Mouse (Mus musculus): ENCODE measurements around the gene Slc25a33. TPM values are rescaled to one million over a fixed set of nuclear protein-coding genes. Genes with fewer than 3 reads are reported as not detected.
A peak's percentile ranks its signal among the peaks of the same experiment; 100 is the strongest.

The Slc25a33 gene
- polyA plus RNA-seq, 1 experiment from 2014 or later = 53.2 TPM

GRCm38 (mm10) chr4:149710510-149710909 is 63.6 kb downstream of the Slc25a33 start:
- TF ChIP-seq CTCF (IDR thresholded peaks at IDR 0.05; ENCODE audit: low read depth) (peak; percentile 92), EP300 (IDR thresholded peaks at IDR 0.05; ENCODE audit: low read depth) (no peak)
- DNase-seq (peak; percentile 69), ATAC-seq (peak; percentile 74)
- 13% methylated on average over 5 of the region's 5 CpGs for WGBS (ENCODE audit: insufficient replicate concordance)
- H3K36me3 ChIP-seq (replicated peaks; ENCODE audit: insufficient read depth, low read length) = no peaks in the 10 kb centered on the region
- no peak overlapping the region for H3K27ac ChIP-seq (ENCODE audit: low read depth)
- no peak overlapping the region for H3K9ac ChIP-seq (replicated peaks)
- H3K27me3 ChIP-seq (ENCODE audit: insufficient read depth, low read length) = no peaks in the 10 kb centered on the region
- H3K9me3 ChIP-seq (ENCODE audit: low read length) = no peaks in the 10 kb centered on the region
- no peak overlapping the region for H3K4me2 ChIP-seq (ENCODE audit: low read depth, low read length)
- H3K4me3 ChIP-seq (ENCODE audit: low read depth, low read length) = no peak overlapping the region
- no peaks in the 10 kb centered on the region for H3K4me1 ChIP-seq (ENCODE audit: insufficient read depth)

- 62% methylated on average over 8 of the region's 8 CpGs for WGBS (ENCODE audit: insufficient replicate concordance)
- no peaks in the 10 kb centered on the region for H3K36me3 ChIP-seq (replicated peaks; ENCODE audit: insufficient read depth, low read length)
- H3K27ac ChIP-seq (ENCODE audit: low read depth) = no peak overlapping the region; the same call in 1 of the 2 replicates
- ATAC-seq = no peak
- DNase-seq = no peak
- H3K4me2 ChIP-seq (ENCODE audit: low read depth, low read length) = no peak overlapping the region
- H3K4me3 ChIP-seq (ENCODE audit: low read depth, low read length) = no peak overlapping the region
- H3K9ac ChIP-seq (replicated peaks) = no peak overlapping the region
- H3K4me1 ChIP-seq (ENCODE audit: insufficient read depth) = peaks cover 11% of the 10 kb centered on the region; the same call in 1 of the 2 replicates
- H3K27me3 ChIP-seq (ENCODE audit: insufficient read depth, low read length) = no peaks in the 10 kb centered on the region
- no peak for TF ChIP-seq CTCF (IDR thresholded peaks at IDR 0.05; ENCODE audit: low read depth)
- no peak for TF ChIP-seq EP300 (IDR thresholded peaks at IDR 0.05; ENCODE audit: low read depth)
- no peaks in the 10 kb centered on the region for H3K9me3 ChIP-seq (ENCODE audit: low read length)
Observed at GRCm38 (mm10) chr4:149705941-149706340, 68.1 kb downstream of the Slc25a33 start.

GRCm38 (mm10) chr4:149705298-149705697 is 68.8 kb downstream of the Slc25a33 start:
- H3K9ac ChIP-seq (replicated peaks) = no peak overlapping the region
- ATAC-seq (no peak), DNase-seq (no peak)
- H3K4me3 ChIP-seq (ENCODE audit: low read depth, low read length) = no peak overlapping the region
- no peak overlapping the region for H3K4me2 ChIP-seq (ENCODE audit: low read depth, low read length)
- peaks cover 11% of the 10 kb centered on the region; the same call in 1 of the 2 replicates for H3K4me1 ChIP-seq (ENCODE audit: insufficient read depth)
- H3K27ac ChIP-seq (ENCODE audit: low read depth) = peak overlapping the region; percentile 32; the same call in 1 of the 2 replicates
- H3K27me3 ChIP-seq (ENCODE audit: insufficient read depth, low read length) = no peaks in the 10 kb centered on the region
- TF ChIP-seq CTCF (IDR thresholded peaks at IDR 0.05; ENCODE audit: low read depth) (no peak), EP300 (IDR thresholded peaks at IDR 0.05; ENCODE audit: low read depth) (no peak)
- H3K9me3 ChIP-seq (ENCODE audit: low read length) = no peaks in the 10 kb centered on the region
- 33% methylated on average over 7 of the region's 7 CpGs for WGBS (ENCODE audit: insufficient replicate concordance)
- no peaks in the 10 kb centered on the region for H3K36me3 ChIP-seq (replicated peaks; ENCODE audit: insufficient read depth, low read length)

GRCm38 (mm10) chr4:149702210-149702979 is 71.7 kb downstream of the Slc25a33 start, which contains the start of gene Pik3cd:
TSS of gene Pik3cd (minus strand) at chr4:149702571.
- H3K9ac ChIP-seq (replicated peaks) = no peak within 1 kb of the TSS
- H3K4me3 ChIP-seq (ENCODE audit: low read depth, low read length) = no peak within 1 kb of the TSS
- no peaks in the 10 kb centered on the region for H3K36me3 ChIP-seq (replicated peaks; ENCODE audit: insufficient read depth, low read length)
- peak within 1 kb of the TSS; percentile 69 for H3K27ac ChIP-seq (ENCODE audit: low read depth)
- DNase-seq (peak; percentile 64), ATAC-seq (peak; percentile 43)
- no peaks in the 10 kb centered on the region for H3K27me3 ChIP-seq (ENCODE audit: insufficient read depth, low read length)
- no peaks in the 10 kb centered on the region for H3K9me3 ChIP-seq (ENCODE audit: low read length)
- peaks cover 14% of the 10 kb centered on the region for H3K4me1 ChIP-seq (ENCODE audit: insufficient read depth)
- H3K4me2 ChIP-seq (ENCODE audit: low read depth, low read length) = peak within 1 kb of the TSS; percentile 43
- 28% methylated on average over 19 of the region's 19 CpGs for WGBS (ENCODE audit: insufficient replicate concordance)
- TF ChIP-seq CTCF (IDR thresholded peaks at IDR 0.05; ENCODE audit: low read depth) (no peak), EP300 (IDR thresholded peaks at IDR 0.05; ENCODE audit: low read depth) (no peak)

GRCm38 (mm10) chr4:149701426-149702209 is 72.5 kb downstream of the Slc25a33 start:
- DNase-seq (peak; percentile 77), ATAC-seq (no peak)
- no peaks in the 10 kb centered on the region for H3K9me3 ChIP-seq (ENCODE audit: low read length)
- H3K4me1 ChIP-seq (ENCODE audit: insufficient read depth) = peaks cover 14% of the 10 kb centered on the region
- H3K4me2 ChIP-seq (ENCODE audit: low read depth, low read length) = peak overlapping the region; percentile 34
- peak overlapping the region; percentile 69 for H3K27ac ChIP-seq (ENCODE audit: low read depth)
- H3K27me3 ChIP-seq (ENCODE audit: insufficient read depth, low read length) = no peaks in the 10 kb centered on the region
- WGBS (ENCODE audit: insufficient replicate concordance) = 52% methylated on average over 18 of the region's 18 CpGs
- no peak overlapping the region for H3K9ac ChIP-seq (replicated peaks)
- TF ChIP-seq CTCF (IDR thresholded peaks at IDR 0.05; ENCODE audit: low read depth) (no peak), EP300 (IDR thresholded peaks at IDR 0.05; ENCODE audit: low read depth) (no peak)
- no peaks in the 10 kb centered on the region for H3K36me3 ChIP-seq (replicated peaks; ENCODE audit: insufficient read depth, low read length)
- peak overlapping the region; percentile 25 for H3K4me3 ChIP-seq (ENCODE audit: low read depth, low read length)

- ATAC-seq = no peak
- no peak for TF ChIP-seq EP300 (IDR thresholded peaks at IDR 0.05; ENCODE audit: low read depth)
- no peak for TF ChIP-seq CTCF (IDR thresholded peaks at IDR 0.05; ENCODE audit: low read depth)
- H3K9ac ChIP-seq (replicated peaks) = no peak overlapping the region
- H3K36me3 ChIP-seq (replicated peaks; ENCODE audit: insufficient read depth, low read length) = no peaks in the 10 kb centered on the region
- DNase-seq = no peak
- no peak overlapping the region for H3K4me3 ChIP-seq (ENCODE audit: low read depth, low read length)
- H3K27ac ChIP-seq (ENCODE audit: low read depth) = no peak overlapping the region
- WGBS (ENCODE audit: insufficient replicate concordance) = 77% methylated on average over 4 of the region's 4 CpGs
- no peaks in the 10 kb centered on the region for H3K9me3 ChIP-seq (ENCODE audit: low read length)
- no peaks in the 10 kb centered on the region for H3K27me3 ChIP-seq (ENCODE audit: insufficient read depth, low read length)
- peaks cover 24% of the 10 kb centered on the region for H3K4me1 ChIP-seq (ENCODE audit: insufficient read depth)
- H3K4me2 ChIP-seq (ENCODE audit: low read depth, low read length) = peak overlapping the region; percentile 34; the same call in 1 of the 2 replicates
Observed at GRCm38 (mm10) chr4:149699953-149700352, 74.1 kb downstream of the Slc25a33 start.
